Mouse (Mus musculus): ENCODE data around the gene Gm10073. TPM values are rescaled to one million over a fixed set of nuclear protein-coding genes. Genes with fewer than 3 reads are reported as not detected.
"Not testable (repeated sequence)": the region's sequence is repeated elsewhere in the genome, so short reads cannot be mapped to it uniquely, and the experiment has no call there.

Gene Gm10073
- polyA plus RNA-seq, 1 experiment = 9.8 TPM

GRCm38 (mm10) chr8:106606601-106607145 is 33.4 kb upstream of the Gm10073 start:
- no peaks in the 10 kb centered on the region; the same call in 1 of the 2 replicates for H3K27me3 ChIP-seq (ENCODE audit: control insufficient read depth, insufficient read depth, low read length)
- no peak overlapping the region for H3K27ac ChIP-seq (ENCODE audit: control insufficient read depth, insufficient read depth, low read depth, low read length)
- H3K4me1 ChIP-seq (ENCODE audit: control insufficient read depth, insufficient read depth, low read length) = peaks cover 13% of the 10 kb centered on the region
- TF ChIP-seq POLR2A (IDR thresholded peaks at IDR 0.05; ENCODE audit: control insufficient read depth, low read depth, low read length) (no peak), CTCF (IDR thresholded peaks at IDR 0.05; ENCODE audit: control insufficient read depth, insufficient read depth, insufficient replicate concordance, low read depth, low read length) (no peak)
- no peaks in the 10 kb centered on the region for H3K36me3 ChIP-seq (ENCODE audit: control insufficient read depth, insufficient read depth, low read length)
- H3K4me3 ChIP-seq (ENCODE audit: control insufficient read depth, low read depth, low read length) = no peak overlapping the region

GRCm38 (mm10) chr8:106606121-106606520 is 32.9 kb upstream of the Gm10073 start:
- H3K27ac ChIP-seq (ENCODE audit: control insufficient read depth, insufficient read depth, low read depth, low read length) = no peak overlapping the region
- no peak for TF ChIP-seq CTCF (IDR thresholded peaks at IDR 0.05; ENCODE audit: control insufficient read depth, insufficient read depth, insufficient replicate concordance, low read depth, low read length)
- no peak for TF ChIP-seq POLR2A (IDR thresholded peaks at IDR 0.05; ENCODE audit: control insufficient read depth, low read depth, low read length)
- H3K36me3 ChIP-seq (ENCODE audit: control insufficient read depth, insufficient read depth, low read length) = no peaks in the 10 kb centered on the region
- H3K4me1 ChIP-seq (ENCODE audit: control insufficient read depth, insufficient read depth, low read length) = peaks cover 13% of the 10 kb centered on the region
- no peaks in the 10 kb centered on the region; the same call in 1 of the 2 replicates for H3K27me3 ChIP-seq (ENCODE audit: control insufficient read depth, insufficient read depth, low read length)
- H3K4me3 ChIP-seq (ENCODE audit: control insufficient read depth, low read depth, low read length) = no peak overlapping the region

- Histone ChIP-seq H3K4me1 (ENCODE audit: control insufficient read depth, insufficient read depth, low read length) (peaks cover 13% of the 10 kb centered on the region), H3K4me3 (ENCODE audit: control insufficient read depth, low read depth, low read length) (no peak overlapping the region), H3K36me3 (ENCODE audit: control insufficient read depth, insufficient read depth, low read length) (no peaks in the 10 kb centered on the region), H3K27ac (ENCODE audit: control insufficient read depth, insufficient read depth, low read depth, low read length) (no peak overlapping the region), H3K27me3 (ENCODE audit: control insufficient read depth, insufficient read depth, low read length) (no peaks in the 10 kb centered on the region; the same call in 1 of the 2 replicates)
- TF ChIP-seq CTCF (IDR thresholded peaks at IDR 0.05; ENCODE audit: control insufficient read depth, insufficient read depth, insufficient replicate concordance, low read depth, low read length) = no peak
These were observed 32.4 kb upstream of the Gm10073 start for GRCm38 (mm10) chr8:106605657-106606056.

- no peak for TF ChIP-seq CTCF (IDR thresholded peaks at IDR 0.05; ENCODE audit: control insufficient read depth, insufficient read depth, insufficient replicate concordance, low read depth, low read length)
- Histone ChIP-seq H3K27ac (ENCODE audit: control insufficient read depth, insufficient read depth, low read depth, low read length) (no peak overlapping the region), H3K4me1 (ENCODE audit: control insufficient read depth, insufficient read depth, low read length) (peaks cover 13% of the 10 kb centered on the region), H3K27me3 (ENCODE audit: control insufficient read depth, insufficient read depth, low read length) (no peaks in the 10 kb centered on the region; the same call in 1 of the 2 replicates), H3K4me3 (ENCODE audit: control insufficient read depth, low read depth, low read length) (peak overlapping the region; percentile 37), H3K36me3 (ENCODE audit: control insufficient read depth, insufficient read depth, low read length) (no peaks in the 10 kb centered on the region)
These were observed 30.7 kb upstream of the Gm10073 start for GRCm38 (mm10) chr8:106603933-106604332.

- peak within 1 kb of the TSS; percentile 37 for H3K4me3 ChIP-seq (ENCODE audit: control insufficient read depth, low read depth, low read length)
- no peak for TF ChIP-seq CTCF (IDR thresholded peaks at IDR 0.05; ENCODE audit: control insufficient read depth, insufficient read depth, insufficient replicate concordance, low read depth, low read length)
- TF ChIP-seq POLR2A (IDR thresholded peaks at IDR 0.05; ENCODE audit: control insufficient read depth, low read depth, low read length) = no peak
- no peaks in the 10 kb centered on the region for H3K36me3 ChIP-seq (ENCODE audit: control insufficient read depth, insufficient read depth, low read length)
- H3K27me3 ChIP-seq (ENCODE audit: control insufficient read depth, insufficient read depth, low read length) = no peaks in the 10 kb centered on the region; the same call in 1 of the 2 replicates
- peaks cover 13% of the 10 kb centered on the region for H3K4me1 ChIP-seq (ENCODE audit: control insufficient read depth, insufficient read depth, low read length)
- no peak within 1 kb of the TSS for H3K27ac ChIP-seq (ENCODE audit: control insufficient read depth, insufficient read depth, low read depth, low read length)
These were observed 30.0 kb upstream of the Gm10073 start, which contains the start of gene Cdh1 for GRCm38 (mm10) chr8:106603131-106603819. Cdh1 (plus strand) TSS chr8:106603351.

- no peak overlapping the region for H3K4me3 ChIP-seq (ENCODE audit: control insufficient read depth, low read depth, low read length)
- TF ChIP-seq POLR2A (IDR thresholded peaks at IDR 0.05; ENCODE audit: control insufficient read depth, low read depth, low read length) (no peak), CTCF (IDR thresholded peaks at IDR 0.05; ENCODE audit: control insufficient read depth, insufficient read depth, insufficient replicate concordance, low read depth, low read length) (no peak)
- H3K4me1 ChIP-seq (ENCODE audit: control insufficient read depth, insufficient read depth, low read length) = peaks cover 13% of the 10 kb centered on the region
- no peaks in the 10 kb centered on the region; the same call in 1 of the 2 replicates for H3K27me3 ChIP-seq (ENCODE audit: control insufficient read depth, insufficient read depth, low read length)
- no peak overlapping the region for H3K27ac ChIP-seq (ENCODE audit: control insufficient read depth, insufficient read depth, low read depth, low read length)
- no peaks in the 10 kb centered on the region for H3K36me3 ChIP-seq (ENCODE audit: control insufficient read depth, insufficient read depth, low read length)
These were observed 26.2 kb upstream of the Gm10073 start for GRCm38 (mm10) chr8:106599265-106599979.

GRCm38 (mm10) chr8:106597067-106597466 is 23.8 kb upstream of the Gm10073 start:
- TF ChIP-seq CTCF (IDR thresholded peaks at IDR 0.05; ENCODE audit: control insufficient read depth, insufficient read depth, insufficient replicate concordance, low read depth, low read length) = no peak
- no peak for TF ChIP-seq POLR2A (IDR thresholded peaks at IDR 0.05; ENCODE audit: control insufficient read depth, low read depth, low read length)
- no peaks in the 10 kb centered on the region for H3K27me3 ChIP-seq (ENCODE audit: control insufficient read depth, insufficient read depth, low read length)
- H3K4me3 ChIP-seq (ENCODE audit: control insufficient read depth, low read depth, low read length) = no peak overlapping the region
- H3K27ac ChIP-seq (ENCODE audit: control insufficient read depth, insufficient read depth, low read depth, low read length) = no peak overlapping the region
- H3K36me3 ChIP-seq (ENCODE audit: control insufficient read depth, insufficient read depth, low read length) = no peaks in the 10 kb centered on the region
- no peaks in the 10 kb centered on the region for H3K4me1 ChIP-seq (ENCODE audit: control insufficient read depth, insufficient read depth, low read length)

GRCm38 (mm10) chr8:106595623-106596022 is 22.4 kb upstream of the Gm10073 start:
- not testable (repeated sequence) for H3K27me3 ChIP-seq (ENCODE audit: control insufficient read depth, insufficient read depth, low read length); H3K36me3 ChIP-seq (ENCODE audit: control insufficient read depth, insufficient read depth, low read length); H3K4me1 ChIP-seq (ENCODE audit: control insufficient read depth, insufficient read depth, low read length); H3K4me3 ChIP-seq (ENCODE audit: control insufficient read depth, low read depth, low read length); H3K27ac ChIP-seq (ENCODE audit: control insufficient read depth, insufficient read depth, low read depth, low read length)

Measured in testis, adult 2 months (tissue).